Mouse (Mus musculus): ENCODE results near the gene Anxa3. TPM values are rescaled to one million over a fixed set of nuclear protein-coding genes. Genes with fewer than 3 reads are reported as not detected.
A peak's percentile ranks its signal among the peaks of the same experiment; 100 is the strongest.

Anxa3 gene
- total and polyA plus RNA-seq, 2 experiments from 2014 or later, result 23.9 to 29.2 TPM

DNA sequence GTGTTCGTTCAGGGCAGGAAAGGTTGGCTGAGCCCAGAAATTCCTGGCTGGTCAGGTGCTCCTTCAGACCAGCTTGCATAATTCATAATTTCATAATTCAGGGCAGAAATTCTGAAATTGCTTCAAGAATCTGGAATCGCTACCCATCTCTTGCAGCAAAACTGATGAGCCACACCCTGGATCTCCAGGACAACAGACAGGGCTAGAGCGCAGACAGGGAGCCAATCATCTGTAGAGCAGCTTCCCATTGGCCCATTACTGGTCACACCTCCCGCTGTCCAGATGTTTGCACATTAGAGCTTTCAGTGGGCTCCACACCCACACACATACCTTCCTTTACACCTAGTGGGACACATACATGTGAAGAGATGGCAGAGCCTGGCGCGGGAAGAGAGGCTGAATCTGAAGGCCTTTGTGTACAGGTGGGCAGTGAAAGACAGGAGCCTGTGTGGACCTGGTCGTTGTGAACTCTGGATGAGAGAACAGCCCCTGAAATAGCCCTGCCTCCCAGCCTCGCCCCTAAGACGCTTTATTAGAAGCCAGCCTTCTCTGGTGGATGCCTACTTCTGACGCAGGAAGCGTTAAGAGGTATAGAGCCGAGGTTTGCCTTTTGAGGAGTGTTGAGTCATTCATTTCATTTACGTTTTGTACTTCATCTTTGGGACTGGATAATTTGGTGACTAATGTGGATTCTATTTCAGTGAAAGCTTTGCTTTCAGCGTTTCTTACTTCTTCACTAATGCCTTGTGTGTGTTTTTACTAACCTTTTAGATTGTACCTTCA is 9.4 kb upstream of the Anxa3 start:
- 83% methylated on average over 14 of the region's 14 CpGs for WGBS
- ATAC-seq (ENCODE audit: low FRiP score), result no peak
- Histone ChIP-seq H3K36me3 (ENCODE audit: insufficient read depth, low read length) (no peaks in the 10 kb centered on the region), H3K4me3 (ENCODE audit: low read depth, low read length) (no peak overlapping the region), H3K27ac (ENCODE audit: low read depth, low read length) (no peak overlapping the region), H3K27me3 (ENCODE audit: insufficient read depth, low read length) (no peaks in the 10 kb centered on the region), H3K4me2 (ENCODE audit: low read depth, low read length, poor library complexity, severe bottlenecking) (no peak overlapping the region), H3K4me1 (ENCODE audit: insufficient read depth, low read length) (no peaks in the 10 kb centered on the region), H3K9ac (replicated peaks; ENCODE audit: low read length, poor library complexity, severe bottlenecking) (no peak overlapping the region), H3K9me3 (ENCODE audit: low read length) (no peaks in the 10 kb centered on the region)
- TF ChIP-seq CTCF (IDR thresholded peaks at IDR 0.05), result no peak
- no peak for DNase-seq (ENCODE audit: low spot score)

DNA sequence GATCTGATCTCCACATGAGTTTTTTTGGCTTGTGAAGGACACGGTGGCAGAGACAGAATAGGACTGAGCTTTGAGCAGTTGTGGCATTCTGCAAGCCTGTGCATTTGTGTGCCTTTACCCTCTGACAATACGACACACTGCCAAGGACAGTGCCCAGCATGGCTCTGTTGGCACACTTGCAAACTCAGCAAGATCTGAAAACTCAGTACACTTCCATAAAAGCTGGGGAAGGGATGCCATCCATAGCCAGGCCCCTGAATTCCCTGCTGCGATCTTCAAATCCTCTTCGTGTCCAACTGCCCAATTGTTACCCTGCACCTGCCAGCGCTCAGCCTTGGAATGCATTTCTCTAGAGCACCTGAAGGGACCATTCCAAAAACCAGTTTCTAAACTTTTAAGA is 8.0 kb upstream of the Anxa3 start:
- no peaks in the 10 kb centered on the region for H3K36me3 ChIP-seq (ENCODE audit: insufficient read depth, low read length)
- no peaks in the 10 kb centered on the region for H3K27me3 ChIP-seq (ENCODE audit: insufficient read depth, low read length)
- no peak for ATAC-seq (ENCODE audit: low FRiP score)
- WGBS, result 73% methylated on average over 5 of the region's 5 CpGs
- H3K27ac ChIP-seq (ENCODE audit: low read depth, low read length), result no peak overlapping the region
- no peaks in the 10 kb centered on the region for H3K9me3 ChIP-seq (ENCODE audit: low read length)
- no peak overlapping the region for H3K9ac ChIP-seq (replicated peaks; ENCODE audit: low read length, poor library complexity, severe bottlenecking)
- DNase-seq (ENCODE audit: low spot score), result no peak
- TF ChIP-seq CTCF (IDR thresholded peaks at IDR 0.05), result no peak
- H3K4me1 ChIP-seq (ENCODE audit: insufficient read depth, low read length), result no peaks in the 10 kb centered on the region
- no peak overlapping the region for H3K4me2 ChIP-seq (ENCODE audit: low read depth, low read length, poor library complexity, severe bottlenecking)
- no peak overlapping the region for H3K4me3 ChIP-seq (ENCODE audit: low read depth, low read length)

DNA sequence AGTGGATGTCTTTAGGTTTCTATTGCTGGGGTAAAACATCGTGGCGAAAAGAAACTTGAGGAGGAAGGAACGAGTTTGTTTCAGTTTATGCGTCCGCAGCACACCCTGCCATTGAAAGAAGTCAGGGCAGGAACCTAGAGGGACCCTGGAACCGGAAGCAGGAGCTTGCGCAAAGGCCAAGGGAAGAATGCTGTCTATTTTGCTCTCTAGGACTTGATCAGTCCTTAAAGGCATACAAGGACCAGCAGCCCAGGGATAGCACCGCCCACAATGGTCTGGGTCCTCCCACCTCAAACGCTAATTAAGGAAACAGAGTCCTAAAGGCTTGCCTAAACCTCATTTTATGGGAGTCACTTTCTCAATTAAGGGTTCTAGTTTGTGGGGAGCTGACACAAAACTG is 717 bp upstream of the Anxa3 start:
- WGBS, result 76% methylated on average over 9 of the region's 9 CpGs
- Histone ChIP-seq H3K27me3 (ENCODE audit: insufficient read depth, low read length) (0 out of 2 replicates have a peak, but pooled peaks cover 4% of the 10 kb centered on the region), H3K9me3 (ENCODE audit: low read length) (no peaks in the 10 kb centered on the region), H3K4me1 (ENCODE audit: insufficient read depth, low read length) (no peaks in the 10 kb centered on the region), H3K36me3 (ENCODE audit: insufficient read depth, low read length) (no peaks in the 10 kb centered on the region), H3K9ac (replicated peaks; ENCODE audit: low read length, poor library complexity, severe bottlenecking) (no peak overlapping the region), H3K4me2 (ENCODE audit: low read depth, low read length, poor library complexity, severe bottlenecking) (no peak overlapping the region), H3K27ac (ENCODE audit: low read depth, low read length) (no peak overlapping the region), H3K4me3 (ENCODE audit: low read depth, low read length) (no peak overlapping the region)
- DNase-seq (ENCODE audit: low spot score) (no peak), ATAC-seq (ENCODE audit: low FRiP score) (no peak)
- TF ChIP-seq CTCF (IDR thresholded peaks at IDR 0.05), result no peak

DNA sequence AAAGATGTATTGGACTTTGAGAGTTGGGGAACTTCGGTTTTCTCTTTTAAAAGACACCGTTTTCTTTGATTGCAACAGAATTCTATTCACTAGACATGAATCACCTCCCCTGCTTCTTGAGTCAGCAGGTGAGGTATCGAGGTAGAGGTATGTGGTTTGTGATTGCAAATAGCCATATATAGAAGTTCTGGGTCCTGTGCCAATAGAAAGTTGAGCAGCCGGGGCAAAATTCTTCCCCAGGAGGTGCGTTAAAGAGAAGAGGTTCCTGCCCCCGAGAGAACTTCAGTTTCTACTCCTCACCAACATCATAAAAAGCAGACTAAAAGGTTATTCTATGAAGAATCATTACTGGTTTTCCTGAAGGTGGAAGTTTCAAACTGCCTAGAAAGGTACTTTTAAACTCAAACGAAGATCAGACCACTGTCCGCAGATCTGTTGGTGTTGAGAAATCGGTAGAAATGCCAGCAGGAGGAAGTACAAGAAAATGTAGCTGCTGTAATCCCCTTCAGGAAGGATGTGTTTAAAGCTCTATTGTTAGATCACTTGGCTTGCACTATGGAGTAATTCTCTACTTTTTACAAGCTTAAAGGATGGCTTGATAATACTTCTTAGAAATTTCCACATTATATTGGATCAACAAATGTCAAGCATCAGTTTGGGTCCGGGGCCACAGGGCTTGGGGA is 955 bp downstream of the Anxa3 start:
- ATAC-seq (ENCODE audit: low FRiP score) (no peak), DNase-seq (ENCODE audit: low spot score) (no peak)
- Histone ChIP-seq H3K27me3 (ENCODE audit: insufficient read depth, low read length) (0 out of 2 replicates have a peak, but pooled peaks cover 4% of the 10 kb centered on the region), H3K36me3 (ENCODE audit: insufficient read depth, low read length) (no peaks in the 10 kb centered on the region), H3K27ac (ENCODE audit: low read depth, low read length) (no peak overlapping the region), H3K4me1 (ENCODE audit: insufficient read depth, low read length) (no peaks in the 10 kb centered on the region), H3K9ac (replicated peaks; ENCODE audit: low read length, poor library complexity, severe bottlenecking) (no peak overlapping the region), H3K9me3 (ENCODE audit: low read length) (no peaks in the 10 kb centered on the region), H3K4me3 (ENCODE audit: low read depth, low read length) (peak overlapping the region; percentile 38; the same call in 1 of the 2 replicates), H3K4me2 (ENCODE audit: low read depth, low read length, poor library complexity, severe bottlenecking) (peak overlapping the region; percentile 71; the same call in 1 of the 2 replicates)
- TF ChIP-seq CTCF (IDR thresholded peaks at IDR 0.05), result no peak
- WGBS, result 49% methylated on average over 10 of the region's 10 CpGs

DNA sequence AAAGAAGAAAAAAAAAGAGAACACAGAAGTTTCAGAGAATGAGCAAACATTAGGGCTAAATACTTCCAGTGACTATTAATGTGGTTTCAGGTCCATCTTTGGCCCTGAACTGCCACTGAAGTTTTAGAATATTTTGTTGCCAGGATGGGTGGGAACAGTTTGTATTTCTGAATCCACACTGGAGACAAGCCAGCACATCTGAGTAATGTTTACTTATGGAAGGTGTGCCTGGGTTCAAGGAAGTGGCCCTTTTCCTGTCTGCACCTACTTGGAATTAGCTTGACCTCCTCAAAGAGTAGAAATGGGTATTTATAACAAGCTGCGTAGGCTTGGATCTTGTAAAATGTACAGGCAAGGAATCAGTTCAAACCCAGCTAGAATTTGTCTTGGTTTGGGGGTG is 2.6 kb downstream of the Anxa3 start:
- no peak overlapping the region for H3K27ac ChIP-seq (ENCODE audit: low read depth, low read length)
- H3K4me2 ChIP-seq (ENCODE audit: low read depth, low read length, poor library complexity, severe bottlenecking), result no peak overlapping the region
- H3K9ac ChIP-seq (replicated peaks; ENCODE audit: low read length, poor library complexity, severe bottlenecking), result no peak overlapping the region
- no peak overlapping the region for H3K4me3 ChIP-seq (ENCODE audit: low read depth, low read length)
- H3K9me3 ChIP-seq (ENCODE audit: low read length), result no peaks in the 10 kb centered on the region
- 0 out of 2 replicates have a peak, but pooled peaks cover 4% of the 10 kb centered on the region for H3K27me3 ChIP-seq (ENCODE audit: insufficient read depth, low read length)
- 91% methylated on average over 1 of the region's 1 CpGs for WGBS
- no peaks in the 10 kb centered on the region for H3K4me1 ChIP-seq (ENCODE audit: insufficient read depth, low read length)
- no peak for TF ChIP-seq CTCF (IDR thresholded peaks at IDR 0.05)
- ATAC-seq (ENCODE audit: low FRiP score) (no peak), DNase-seq (ENCODE audit: low spot score) (no peak)
- H3K36me3 ChIP-seq (ENCODE audit: insufficient read depth, low read length), result no peaks in the 10 kb centered on the region

DNA sequence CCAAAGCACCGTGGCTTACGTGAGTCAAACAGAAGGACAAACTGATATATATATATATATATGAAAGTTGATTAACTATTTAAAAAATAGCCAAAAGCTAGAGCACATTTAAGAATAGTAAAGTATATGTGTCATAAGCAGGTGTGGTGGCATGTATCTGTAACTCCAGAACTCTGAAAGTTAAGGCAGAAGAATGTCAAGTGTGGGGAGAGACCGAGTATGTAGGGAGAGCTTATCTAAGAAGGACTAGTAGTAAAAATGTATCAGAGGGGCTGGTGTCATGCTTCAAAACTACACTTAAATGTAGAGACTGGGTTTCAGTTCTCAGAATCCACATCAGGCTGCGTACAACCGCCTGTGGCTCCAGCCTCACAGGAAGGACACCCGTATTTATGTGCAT is 4.3 kb downstream of the Anxa3 start:
- Histone ChIP-seq H3K36me3 (ENCODE audit: insufficient read depth, low read length) (no peaks in the 10 kb centered on the region), H3K27ac (ENCODE audit: low read depth, low read length) (no peak overlapping the region), H3K4me1 (ENCODE audit: insufficient read depth, low read length) (no peaks in the 10 kb centered on the region), H3K9ac (replicated peaks; ENCODE audit: low read length, poor library complexity, severe bottlenecking) (no peak overlapping the region), H3K9me3 (ENCODE audit: low read length) (no peaks in the 10 kb centered on the region), H3K4me3 (ENCODE audit: low read depth, low read length) (no peak overlapping the region), H3K27me3 (ENCODE audit: insufficient read depth, low read length) (0 out of 2 replicates have a peak, but pooled peaks cover 4% of the 10 kb centered on the region), H3K4me2 (ENCODE audit: low read depth, low read length, poor library complexity, severe bottlenecking) (no peak overlapping the region)
- DNase-seq (ENCODE audit: low spot score), result no peak
- 92% methylated on average over 6 of the region's 6 CpGs for WGBS
- TF ChIP-seq CTCF (IDR thresholded peaks at IDR 0.05), result no peak
- no peak for ATAC-seq (ENCODE audit: low FRiP score)

All from midbrain, postnatal 0 days (tissue).